Mouse (Mus musculus) stomach, postnatal 0 days (tissue): ENCODE measurements around the gene Timm22. TPM values are rescaled to one million over a fixed set of nuclear protein-coding genes. Genes with fewer than 3 reads are reported as not detected.

Experiments used
- ATAC-seq: fragments of 200-750 bp; cut with Nextera tagmentation; 2 replicates; pipeline ENCODE4 v1.8.0; 2017; ENCODE audit not compliant: low FRiP score, low TSS enrichment
- DNase-seq: peaks from one replicate; pipeline ENCODE4 v3.0.0-alpha.2; 2016; ENCODE audit warnings: low spot score
- H3K27ac ChIP-seq: fragments of 300-500 bp; sonication (generic); replicated peaks from 2 replicates; pipeline ENCODE4 v1.5.1; 2014; ENCODE audit warnings: mild to moderate bottlenecking, control low read depth
- H3K27me3 ChIP-seq: fragments of 300-500 bp; sonication (generic); 2 replicates; pipeline ENCODE4 v1.6.1; 2014; ENCODE audit warnings: low read length; ENCODE audit not compliant: control insufficient read depth, insufficient read depth
- H3K36me3 ChIP-seq: fragments of 300-500 bp; sonication (generic); 2 replicates; pipeline ENCODE4 v1.6.1; 2014; ENCODE audit warnings: low read length, mixed read lengths; ENCODE audit not compliant: control insufficient read depth, insufficient read depth
- H3K4me1 ChIP-seq: fragments of 300-500 bp; sonication (generic); replicated peaks from 2 replicates; pipeline ENCODE4 v1.6.1; 2014; ENCODE audit warnings: antibody characterized with exemption; ENCODE audit not compliant: control insufficient read depth, insufficient read depth
- H3K4me2 ChIP-seq: fragments of 300-500 bp; sonication (generic); replicated peaks from 2 replicates; pipeline ENCODE4 v1.6.1; 2014; ENCODE audit warnings: low read depth, mild to moderate bottlenecking, control low read depth, moderate library complexity
- H3K4me3 ChIP-seq: fragments of 300-500 bp; sonication (generic); 2 replicates; pipeline ENCODE4 v1.5.1; 2014; ENCODE audit warnings: low read depth, low read length, control low read depth
- H3K9ac ChIP-seq: fragments of 300-500 bp; sonication (generic); 2 replicates; pipeline ENCODE4 v1.6.1; 2014; ENCODE audit warnings: mild to moderate bottlenecking, low read length, control low read depth, mixed read lengths
- H3K9me3 ChIP-seq: fragments of 300-500 bp; sonication (generic); 2 replicates; pipeline ENCODE4 v1.6.1; 2016; ENCODE audit warnings: low read length; ENCODE audit not compliant: control insufficient read depth
- CTCF ChIP-seq: IDR thresholded peaks from 2 replicates; pipeline ENCODE4 v1.5.1; 2016; ENCODE audit warnings: antibody characterized with exemption, low read depth, mild to moderate bottlenecking, moderate library complexity
- EP300 ChIP-seq: optimal IDR thresholded peaks from 2 replicates; pipeline ENCODE3; 2016; ENCODE audit warnings: antibody characterized with exemption
- WGBS: fragments of 180-500 bp; shearing (Covaris S2); extraction: QIAGEN DNeasy Blood & Tissue Kit; methylation state at CpG from one replicate; pipeline ENCODE4 v1.1.7; 2014; 5-methylcytosine and 5-hydroxymethylcytosine counted together
- polyA plus RNA-seq: library from polyadenylated mRNA; unstranded; fragments of >200 nt; fragmentation: Nextera tagmentation; extraction: Ambion mirVana; gene quantifications from 2 replicates; pipeline ENCODE4 v1.2.1, GENCODE M21; 2015

The Timm22 gene
- polyA plus RNA-seq, 1 experiment from 2014 or later, result 82.1 TPM

DNA sequence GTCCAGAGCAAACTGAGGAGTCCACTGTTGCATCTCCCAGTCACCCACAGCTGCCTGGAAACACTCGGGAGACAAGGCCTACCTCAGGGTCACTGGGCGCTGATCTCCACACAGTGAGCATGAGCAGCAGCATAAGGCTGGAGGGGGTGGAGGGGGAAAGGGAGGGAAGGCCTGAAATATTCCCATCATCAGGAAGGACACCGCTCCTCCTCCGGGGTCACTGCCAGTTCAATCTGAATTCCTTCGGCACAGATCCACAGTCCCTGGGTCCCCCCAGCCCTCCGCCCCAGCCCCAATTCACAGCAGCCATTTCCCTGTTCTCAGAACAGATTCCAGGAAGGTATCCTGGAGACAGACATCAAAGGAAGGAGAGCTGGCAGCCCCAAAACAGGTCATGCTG, 43.6 kb upstream of the Timm22 start:
- Histone ChIP-seq H3K4me2 (no peak overlapping the region), H3K4me3 (no peak overlapping the region), H3K9ac (0 out of 2 replicates have a peak overlapping the region, but pooled peaks have one; percentile 23), H3K9me3 (no peaks in the 10 kb centered on the region), H3K27ac (peak overlapping the region; percentile 56; the same call in 1 of the 2 replicates), H3K4me1 (peaks cover 2% of the 10 kb centered on the region; the same call in 1 of the 2 replicates), H3K27me3 (no peaks in the 10 kb centered on the region), H3K36me3 (no peaks in the 10 kb centered on the region)
- 13% methylated on average over 6 of the region's 6 CpGs for WGBS
- TF ChIP-seq CTCF (no peak), EP300 (no peak)
- ATAC-seq, result 0 out of 2 replicates have a peak, but pooled peaks have one; percentile 46
- DNase-seq, result no peak

GRCm38 (mm10) chr11:76363636-76364035, 43.1 kb upstream of the Timm22 start:
- ATAC-seq (no peak), DNase-seq (no peak)
- Histone ChIP-seq H3K9ac (0 out of 2 replicates have a peak overlapping the region, but pooled peaks have one; percentile 13), H3K27ac (peak overlapping the region; percentile 56; the same call in 1 of the 2 replicates), H3K36me3 (no peaks in the 10 kb centered on the region), H3K4me1 (no peaks in the 10 kb centered on the region), H3K9me3 (no peaks in the 10 kb centered on the region), H3K4me2 (no peak overlapping the region), H3K4me3 (no peak overlapping the region), H3K27me3 (no peaks in the 10 kb centered on the region)
- TF ChIP-seq EP300 (no peak), CTCF (no peak)
- WGBS, result 29% methylated on average over 9 of the region's 9 CpGs

DNA sequence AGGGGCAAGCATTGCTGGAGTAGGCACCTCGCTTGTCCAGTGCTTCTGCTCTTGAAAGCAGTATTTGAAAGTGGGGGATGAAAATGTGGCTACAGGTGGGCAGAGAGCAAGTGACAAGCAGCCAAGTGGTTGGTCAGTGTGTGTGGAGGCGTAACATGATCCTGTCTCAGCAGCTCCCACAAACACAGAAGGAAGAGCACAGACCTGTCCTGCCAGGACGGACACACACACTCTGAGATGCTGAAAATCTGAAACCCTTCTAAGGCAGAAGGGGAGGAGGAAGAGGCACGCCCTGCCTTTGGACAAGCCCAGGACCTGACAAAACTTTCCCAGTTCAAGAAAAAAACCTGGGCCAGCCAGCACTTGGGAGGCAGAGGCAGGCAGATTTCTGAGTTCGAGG, 42.7 kb upstream of the Timm22 start:
- TF ChIP-seq EP300 (no peak), CTCF (no peak)
- Histone ChIP-seq H3K4me2 (no peak overlapping the region), H3K27ac (peak overlapping the region; percentile 56; the same call in 1 of the 2 replicates), H3K36me3 (no peaks in the 10 kb centered on the region), H3K4me3 (no peak overlapping the region), H3K4me1 (no peaks in the 10 kb centered on the region; the same call in 1 of the 2 replicates), H3K27me3 (no peaks in the 10 kb centered on the region), H3K9ac (0 out of 2 replicates have a peak overlapping the region, but pooled peaks have one; percentile 13), H3K9me3 (no peaks in the 10 kb centered on the region)
- ATAC-seq (no peak; the same call in 1 of the 2 replicates), DNase-seq (no peak)
- 80% methylated on average over 5 of the region's 5 CpGs for WGBS

GRCm38 (mm10) chr11:76366720-76367119, 40.0 kb upstream of the Timm22 start:
- ATAC-seq, result peak; percentile 32; the same call in 1 of the 2 replicates
- H3K27ac ChIP-seq, result no peak overlapping the region
- H3K4me3 ChIP-seq, result no peak overlapping the region

DNA sequence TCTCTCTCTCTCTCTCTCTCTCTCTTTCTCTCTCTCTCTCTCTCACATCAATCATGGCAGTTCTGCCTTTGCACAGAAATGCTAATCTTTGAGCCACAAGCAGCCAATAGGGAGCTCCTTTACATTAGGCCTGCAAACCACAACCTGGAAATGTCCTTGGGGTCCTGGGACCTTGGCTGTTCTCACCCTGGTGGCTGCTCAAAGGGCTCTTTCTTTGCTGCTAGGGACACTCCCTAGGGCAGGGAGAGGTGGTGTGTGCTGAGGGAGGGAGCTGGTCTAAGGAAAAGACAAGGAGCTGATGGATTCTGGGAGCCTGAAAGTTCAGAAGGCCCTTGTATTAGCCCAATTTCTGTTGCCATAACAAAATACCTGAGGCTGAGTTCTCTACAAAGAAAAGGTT, 36.3 kb upstream of the Timm22 start:
- H3K27ac ChIP-seq, result no peak overlapping the region
- ATAC-seq (no peak; the same call in 1 of the 2 replicates), DNase-seq (no peak)
- no peaks in the 10 kb centered on the region for H3K36me3 ChIP-seq
- H3K27me3 ChIP-seq, result no peaks in the 10 kb centered on the region
- no peaks in the 10 kb centered on the region for H3K9me3 ChIP-seq
- no peak overlapping the region for H3K4me3 ChIP-seq
- no peak overlapping the region for H3K9ac ChIP-seq
- peaks cover 11% of the 10 kb centered on the region for H3K4me1 ChIP-seq
- H3K4me2 ChIP-seq, result no peak overlapping the region
- TF ChIP-seq CTCF (no peak), EP300 (no peak)

More at GRCm38 (mm10) chr11:76366720-76367119, 40.0 kb upstream of the Timm22 start:
- Histone ChIP-seq H3K27me3 (no peaks in the 10 kb centered on the region), H3K4me2 (no peak overlapping the region), H3K36me3 (no peaks in the 10 kb centered on the region), H3K4me1 (peaks cover 5% of the 10 kb centered on the region; the same call in 1 of the 2 replicates), H3K9me3 (no peaks in the 10 kb centered on the region), H3K9ac (no peak overlapping the region)
- DNase-seq, result no peak
- WGBS, result 76% methylated on average over 15 of the region's 15 CpGs
- no peak for TF ChIP-seq EP300
- TF ChIP-seq CTCF, result no peak

- H3K27ac ChIP-seq, result peak overlapping the region; percentile 74
These were observed 34.6 kb upstream of the Timm22 start for GRCm38 (mm10) chr11:76372120-76372519.

More at GRCm38 (mm10) chr11:76372120-76372519, 34.6 kb upstream of the Timm22 start:
- TF ChIP-seq EP300 (no peak), CTCF (no peak)
- Histone ChIP-seq H3K4me1 (peaks cover 14% of the 10 kb centered on the region), H3K36me3 (no peaks in the 10 kb centered on the region), H3K4me3 (no peak overlapping the region), H3K27me3 (no peaks in the 10 kb centered on the region), H3K9me3 (no peaks in the 10 kb centered on the region), H3K9ac (no peak overlapping the region), H3K4me2 (no peak overlapping the region)
- DNase-seq, result no peak
- 45% methylated on average over 2 of the region's 2 CpGs for WGBS
- peak; percentile 38; the same call in 1 of the 2 replicates for ATAC-seq
